In the genomic region with DNA sequence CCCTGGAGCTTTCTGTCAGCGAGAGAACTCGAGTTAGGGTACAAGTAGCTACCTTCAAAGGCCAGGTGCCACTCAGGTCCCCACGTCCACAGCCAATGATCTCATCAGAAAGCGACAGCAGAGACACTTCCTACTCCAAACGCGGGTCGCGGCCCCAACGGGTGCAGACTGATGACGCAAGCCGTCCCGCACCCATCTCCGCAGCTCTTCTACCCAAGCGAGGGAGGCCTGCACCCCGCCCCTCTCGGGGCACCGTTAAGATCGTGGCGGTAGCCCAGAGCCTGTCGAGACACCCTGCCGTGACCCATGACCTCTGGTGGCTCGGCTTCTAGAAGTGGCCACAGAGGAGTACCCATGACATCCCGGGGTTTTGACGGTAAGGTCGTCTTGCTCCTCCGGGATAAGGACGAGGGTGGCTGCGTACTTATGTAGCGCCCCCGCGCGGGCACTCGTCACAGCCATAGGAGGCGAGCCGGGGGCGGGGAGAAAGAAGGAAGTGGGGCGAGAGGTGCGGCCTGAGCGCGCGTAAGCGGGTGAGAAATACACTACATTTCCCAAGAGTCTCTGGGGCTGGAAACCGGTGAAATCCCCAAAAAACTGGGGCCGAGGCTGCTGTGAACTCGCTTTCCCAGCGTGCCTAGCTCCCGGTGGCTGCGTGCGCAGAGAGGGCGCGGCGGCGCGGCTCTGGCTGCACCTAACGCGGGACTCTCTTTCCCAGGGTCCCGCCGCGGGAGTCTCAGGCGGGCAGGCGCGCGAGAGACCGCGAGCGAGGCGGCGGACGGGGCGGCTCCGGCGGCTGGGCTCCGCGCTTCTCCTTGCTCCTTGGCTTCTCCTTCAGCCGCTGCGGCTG, we compare ENCODE assay signal across 8 mouse cellular contexts. TPM values are rescaled to one million over a fixed set of nuclear protein-coding genes. Genes with fewer than 3 reads are reported as not detected.
DNase-seq lines count a peak whose midpoint lies in the region; ATAC-seq and TF ChIP-seq lines count a peak whose summit lies in the region.

A gene (plus strand): TSS at position 201 of the 850 bp plus-strand sequence.
A gene (minus strand): TSS at position 443 of the 850 bp plus-strand sequence.

- WGBS in forebrain, embryonic 15.5 days: under 1% methylated on average over 74 of the region's 76 CpGs
- WGBS in lung, adult 2 months: under 1% methylated on average over 76 of the region's 76 CpGs

- H3K4me1 ChIP-seq in ES-E14 (ENCODE audit: control insufficient read depth in 2 of 2, insufficient read depth in 2 of 2, low read length in 2 of 2, poor library complexity in 1 of 2): peaks cover 0 to 3% of the 10 kb centered on the region in 2 experiments; a peak in 1 of 4 replicates
- peaks cover 13% of the 10 kb centered on the region for H3K4me1 ChIP-seq in forebrain, embryonic 15.5 days
- peaks cover 4% of the 10 kb centered on the region; the same call in 1 of the 2 replicates for H3K4me1 ChIP-seq in lung, adult 2 months (ENCODE audit: control insufficient read depth, insufficient read depth, low read length)

- intact Hi-C loops in heart, postnatal 25 days (cut with DNase I): no loop called here

- peak; percentile 35 for TF ChIP-seq CTCF in lung, adult 2 months (IDR thresholded peaks at IDR 0.05; ENCODE audit: insufficient read depth, low read length)

- peak; percentile 99 for ATAC-seq in forebrain, embryonic 15.5 days (replicated peaks)
- ATAC-seq in neutrophil, adult 5-6 weeks (ENCODE audit: extremely low read depth, insufficient number of reproducible peaks, low FRiP score, poor library complexity, severe bottlenecking): peak; percentile 91

- H3K9me3 ChIP-seq in ES-E14 (ENCODE audit: control insufficient read depth, insufficient read depth, low read depth, low read length): no peaks in the 10 kb centered on the region
- H3K9me3 ChIP-seq in forebrain, embryonic 15.5 days: no peaks in the 10 kb centered on the region

- peaks cover 8% of the 10 kb centered on the region for H3K36me3 ChIP-seq in ES-E14 (ENCODE audit: control insufficient read depth, insufficient read depth, low read length, poor library complexity, severe bottlenecking)
- H3K36me3 ChIP-seq in forebrain, embryonic 15.5 days: peaks cover 38% of the 10 kb centered on the region

- H3K4me2 ChIP-seq in forebrain, embryonic 15.5 days (replicated peaks): peak within 1 kb of the TSS; percentile 61

- H3K27ac ChIP-seq in ES-E14 (ENCODE audit: insufficient read depth, low read depth, low read length, poor library complexity, severe bottlenecking): peak within 1 kb of the TSS; percentile 88
- peak within 1 kb of the TSS; percentile 97 for H3K27ac ChIP-seq in forebrain, embryonic 15.5 days (replicated peaks)

- in situ Hi-C loops in ES-E14 (cut with MboI; ENCODE audit: low sequenced_read_pairs in 2 of 2, unreplicated experiment in 2 of 2): no loop called here

- H3K9ac ChIP-seq in ES-E14 (ENCODE audit: insufficient read depth, low read depth, low read length, poor library complexity, severe bottlenecking): peak within 1 kb of the TSS; percentile 100
- H3K9ac ChIP-seq in forebrain, embryonic 15.5 days (replicated peaks): peak within 1 kb of the TSS; percentile 75

- peak; percentile 98 for DNase-seq in ES-E14 (ENCODE audit: low read depth, low spot score)
- DNase-seq in cerebellum, adult 11-12 months: peak; percentile 100
- DNase-seq in heart, postnatal 25 days (ENCODE audit: low spot score): peak; percentile 97
- DNase-seq in layer of hippocampus, adult 18-20 months (ENCODE audit: low spot score in 2 of 2): peak; percentile 99 to 100
- peak; percentile 99 for DNase-seq in lung, adult 2 months
- peak; percentile 95 to 97 for DNase-seq in thymus, adult 18-20 months

- peak; percentile 58; the same call in 1 of the 2 replicates for TF ChIP-seq POLR2A in lung, adult 2 months (IDR thresholded peaks at IDR 0.05; ENCODE audit: borderline replicate concordance, extremely low read depth, low read depth, low read length)

- no peaks in the 10 kb centered on the region for H3K27me3 ChIP-seq in forebrain, embryonic 15.5 days

- H3K4me3 ChIP-seq in ES-E14 (ENCODE audit: insufficient read depth in 1 of 2, low read depth in 1 of 2, low read length in 2 of 2, poor library complexity in 1 of 2, severe bottlenecking in 1 of 2): peak within 1 kb of the TSS; percentile 96 to 99
- peak within 1 kb of the TSS; percentile 90 for H3K4me3 ChIP-seq in forebrain, embryonic 15.5 days
- H3K4me3 ChIP-seq in lung, adult 2 months (replicated peaks; ENCODE audit: extremely low read depth, low read depth, low read length): peak within 1 kb of the TSS; percentile 91

TF ChIP-seq in ES-E14, 5 proteins besides CTCF, POLR2A, EP300 and RAD21:
- TF ChIP-seq CHD2 (IDR thresholded peaks at IDR 0.05; ENCODE audit: low read depth, low read length): peak; percentile 89
- TF ChIP-seq HCFC1 (IDR thresholded peaks at IDR 0.05; ENCODE audit: borderline replicate concordance, insufficient read depth, low read length): peak; percentile 97
- TF ChIP-seq ZNF384 (IDR thresholded peaks at IDR 0.05; ENCODE audit: low read depth, low read length): no peak
- no peak for TF ChIP-seq MAFK (IDR thresholded peaks at IDR 0.05; ENCODE audit: insufficient read depth, low read depth, low read length)
- no peak for TF ChIP-seq ZC3H11A (IDR thresholded peaks at IDR 0.05; ENCODE audit: borderline replicate concordance, low read depth, low read length)

RNA-seq across cellular contexts. Expression of the first gene that starts in this region (rescaled TPM):
- total RNA-seq in ES-E14 (2012; rRNA removed): 227 and 271 TPM in 2 replicates
- 158 and 161 TPM in 2 replicates for polyA plus RNA-seq in forebrain, embryonic 15.5 days (2015; fragmentation: Nextera tagmentation; extraction: Ambion mirVana)
- 100 to 1,000 TPM; 118 to 124 TPM for total RNA-seq in heart, postnatal 25 days (2021)
- 100 to 1,000 TPM; 111 TPM for total RNA-seq in layer of hippocampus, adult 18-20 months (2021)
- 38.7 and 59.8 TPM in 2 replicates for polyA plus RNA-seq in lung, adult 2 months (2012; rRNA removed)
- total RNA-seq in neutrophil, adult 5-6 weeks (2017): 416 and 419 TPM in 2 replicates

RNA-seq across cellular contexts. Expression of the second gene that starts in this region (rescaled TPM):
- total RNA-seq in ES-E14 (2012; rRNA removed): 35.9 and 38.2 TPM in 2 replicates
- polyA plus RNA-seq in forebrain, embryonic 15.5 days (2015; fragmentation: Nextera tagmentation; extraction: Ambion mirVana): 42.9 and 43.3 TPM in 2 replicates
- total RNA-seq in heart, postnatal 25 days (2021): 10 to 100 TPM; 18.4 to 19.7 TPM
- 10 to 100 TPM; 53.6 to 54.1 TPM for total RNA-seq in layer of hippocampus, adult 18-20 months (2021)
- polyA plus RNA-seq in lung, adult 2 months (2012; rRNA removed): 5.7 and 6.5 TPM in 2 replicates
- total RNA-seq in neutrophil, adult 5-6 weeks (2017): 38.2 and 49.8 TPM in 2 replicates

Comparison
In these comparisons a context has a peak if more than half of its experiments do, and no peak if none do; other contexts are left out.
1. Peak in every context shown above with its lines: DNase-seq, ATAC-seq, H3K4me3 ChIP-seq and H3K27ac ChIP-seq.